Mouse (Mus musculus) liver, postnatal 0 days (tissue): ENCODE results near the gene Ksr2.

ENCODE experiments used
- CTCF ChIP-seq: sonication (generic); IDR thresholded peaks from 2 replicates; pipeline ENCODE4 v1.5.1; 2016; ENCODE audit warnings: antibody characterized with exemption, low read depth
- EP300 ChIP-seq: IDR thresholded peaks from 2 replicates; pipeline ENCODE4 v1.6.1; 2016; ENCODE audit warnings: antibody characterized with exemption, low read depth, mild to moderate bottlenecking

DNA sequence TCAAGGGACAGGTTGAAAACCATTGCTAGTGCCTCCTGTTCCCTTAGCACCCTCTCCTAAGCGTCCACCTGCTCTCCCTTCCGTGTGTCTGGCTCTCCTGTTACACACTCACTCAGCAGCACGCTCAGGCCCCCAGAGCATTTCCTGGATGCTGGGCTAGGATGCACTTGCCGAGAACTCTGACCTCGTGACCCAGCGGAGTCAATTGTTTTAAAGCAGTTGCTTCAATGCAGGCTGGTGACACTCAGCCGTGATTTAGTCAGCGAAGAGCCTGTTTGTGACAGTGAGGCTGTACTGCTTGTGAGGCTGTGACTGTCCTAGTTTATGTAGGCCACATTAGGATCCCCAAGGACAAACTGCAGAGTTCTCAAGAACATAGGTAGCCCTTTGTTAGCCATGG lies 46.6 kb upstream of the Ksr2 start:
- TF ChIP-seq CTCF (no peak), EP300 (no peak)
